Mouse (Mus musculus) layer of hippocampus, postnatal 25 days (tissue): ENCODE measurements at regions not wholly inside any gene's neighbourhood (a gene's known extent, or its start where the extent isn't known, plus 50 kb on each side); places are given as distances from the start of the nearest gene placed in this dataset.

Experiments
- DNase-seq, 2 experiments: peaks; one replicate each; pipeline ENCODE4 v3.0.0; 2022; ENCODE audit warnings: mixed read lengths in 2 of 2, low spot score in 1 of 2; ENCODE audit errors: extremely low spot score in 1 of 2

DNA sequence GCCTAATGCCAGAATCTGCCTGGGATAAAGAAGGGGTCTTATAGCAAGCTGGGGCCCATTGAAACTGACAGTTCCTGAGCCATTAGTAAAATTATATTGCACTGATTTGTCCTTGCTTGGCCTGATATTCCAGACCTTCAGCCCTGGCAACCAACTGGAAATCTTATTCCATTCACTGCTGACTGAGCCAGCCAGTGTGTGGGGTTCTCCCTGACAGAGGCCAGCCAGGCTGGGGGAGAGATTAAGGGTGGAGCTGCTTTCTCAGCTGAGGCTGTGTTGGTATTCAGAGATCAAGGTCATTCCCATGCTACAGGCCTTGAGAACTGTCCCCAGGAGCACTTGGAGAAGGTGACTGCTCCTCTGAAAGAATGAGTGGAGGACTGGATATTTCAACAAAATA lies 226.9 kb downstream of the Ar start:
- no peak for DNase-seq

DNA sequence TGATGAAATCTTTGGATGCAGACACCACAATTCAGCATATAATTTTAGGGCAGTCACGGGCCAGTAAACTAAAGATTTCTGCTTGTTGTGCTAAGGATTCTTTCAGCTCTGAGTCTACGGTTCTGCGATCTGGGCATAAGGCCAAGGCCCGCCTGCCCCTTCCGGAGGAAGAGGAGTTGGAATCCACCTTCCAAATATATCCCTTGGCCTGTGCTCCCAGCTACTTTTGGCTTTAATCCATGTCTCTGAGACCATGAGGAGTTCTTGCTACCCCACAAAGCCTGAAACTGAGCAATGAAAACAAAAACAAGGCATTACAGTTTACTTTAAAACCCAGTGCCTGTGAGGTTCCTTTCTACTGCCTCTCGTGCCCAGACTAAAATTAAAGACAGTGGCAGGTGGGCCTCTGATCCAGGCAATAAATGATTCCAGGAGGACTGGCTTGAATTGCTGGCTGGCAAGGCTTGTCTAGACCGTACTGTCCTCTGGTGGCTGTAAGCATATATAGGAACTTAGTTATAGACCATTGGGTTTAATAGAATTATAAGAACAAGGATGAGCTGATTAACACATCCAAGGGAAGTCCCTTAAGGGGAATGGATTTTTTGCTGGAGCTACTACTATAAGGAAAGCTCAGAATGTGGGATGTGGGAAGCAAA lies 231.8 kb downstream of the Ar start:
- peak in 1 of 2 experiments; percentile 3 for DNase-seq

GRCm38 (mm10) chrX:98384017-98384416 lies 235.4 kb downstream of the Ar start:
- DNase-seq, result no peak

- DNase-seq, result no peak
These were observed 243.8 kb downstream of the Ar start for GRCm38 (mm10) chrX:98392376-98392775.

- no peak for DNase-seq
These were observed 260.5 kb downstream of the Ar start for GRCm38 (mm10) chrX:98409090-98409489.

DNA sequence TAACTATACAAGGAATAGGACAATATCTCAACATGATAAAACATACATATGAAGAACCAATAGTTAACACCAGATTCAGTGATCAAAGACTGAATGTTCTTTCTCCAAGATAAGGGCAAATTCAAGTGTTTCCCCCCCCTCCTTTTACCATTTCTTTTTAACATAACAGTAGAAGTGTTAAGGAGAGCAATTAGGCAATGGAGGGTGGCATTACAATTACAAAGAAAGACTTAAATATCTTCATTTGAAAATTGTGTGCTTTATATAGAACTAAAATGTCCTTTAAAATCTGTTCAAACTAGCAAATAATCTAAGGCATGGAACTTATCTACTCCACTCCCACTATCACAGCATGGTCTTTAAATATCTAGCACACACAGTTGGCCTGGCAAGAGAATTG lies 270.9 kb downstream of the Ar start:
- no peak for DNase-seq

GRCm38 (mm10) chrX:98452026-98452425 lies 303.5 kb downstream of the Ar start:
- no peak for DNase-seq

GRCm38 (mm10) chrX:98476473-98477254 lies 328.1 kb downstream of the Ar start:
- no peak for DNase-seq
